17 mouse cellular contexts compared by ENCODE assay signal in the genomic region with DNA sequence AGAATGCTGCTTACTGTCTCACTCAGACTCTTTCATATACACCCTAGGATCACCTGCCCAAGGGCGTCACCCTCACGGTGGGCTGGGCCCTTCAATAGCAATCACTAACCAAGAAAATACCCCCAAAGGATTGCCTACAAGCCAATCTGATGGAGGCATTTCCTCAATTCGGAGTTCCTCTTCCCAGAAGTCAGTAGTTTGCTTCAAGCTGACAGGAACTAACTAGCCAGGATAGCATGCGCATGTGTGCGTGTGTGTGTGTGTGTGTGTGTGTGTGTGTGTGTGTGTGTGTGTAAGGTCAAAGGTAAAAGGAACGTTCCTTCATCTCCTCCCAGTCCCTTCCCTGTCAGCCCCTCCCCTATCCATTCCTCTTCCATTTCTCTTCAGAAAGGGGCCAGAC.
"Had no signal": no experiment of that assay in that cellular context is flagged by ENCODE, and none has a peak within 500 bp of the region (broad histone marks: within the 10 kb centered on the region; RNA-seq: fewer than 3 reads in every experiment).

No protein-coding gene starts in this region.

- H3K9me3 ChIP-seq: liver, embryonic 13.5 days; lung, embryonic 15.5 days had no signal

- DNase-seq: kidney, adult 8-10 months; kidney, postnatal 36 days; layer of hippocampus, adult 9-11 months; layer of hippocampus, postnatal 36 days; liver; liver, embryonic 13.5 days; liver, postnatal 0 days; lung, postnatal 14 days; spleen, adult 18-20 months; thymus, adult 18-20 months; thymus, postnatal 25 days had no signal

- H3K4me2 ChIP-seq: limb, embryonic 12.5 days; liver, embryonic 13.5 days; lung, embryonic 15.5 days; midbrain, embryonic 15.5 days had no signal

- ATAC-seq: intestine, postnatal 0 days; liver, postnatal 0 days; midbrain, embryonic 15.5 days had no signal

- H3K36me3 ChIP-seq: limb, embryonic 12.5 days; liver, embryonic 13.5 days; lung, embryonic 15.5 days; midbrain, embryonic 15.5 days had no signal

- H3K4me3 ChIP-seq: limb, embryonic 12.5 days; liver, embryonic 13.5 days; lung, embryonic 15.5 days; midbrain, embryonic 15.5 days had no signal

- H3K27ac ChIP-seq: kidney, postnatal 0 days; limb, embryonic 12.5 days; liver, embryonic 13.5 days; lung, embryonic 15.5 days; macrophage; midbrain, embryonic 15.5 days had no signal

- H3K4me1 ChIP-seq: liver, embryonic 13.5 days had no signal

- H3K9ac ChIP-seq: limb, embryonic 12.5 days; liver, embryonic 13.5 days; liver, postnatal 0 days; lung, embryonic 15.5 days; midbrain, embryonic 15.5 days had no signal

- H3K27me3 ChIP-seq: limb, embryonic 12.5 days; liver, embryonic 13.5 days; lung, embryonic 15.5 days; midbrain, embryonic 15.5 days had no signal
